Mouse (Mus musculus): Measurements from ENCODE around the gene Top1. TPM values are rescaled to one million over a fixed set of nuclear protein-coding genes. Genes with fewer than 3 reads are reported as not detected.

The Top1 gene
- polyA plus RNA-seq, 1 experiment from 2014 or later, result 97.3 TPM

- 89% methylated on average over 9 of the region's 9 CpGs for WGBS
- H3K27me3 ChIP-seq, result no peaks in the 10 kb centered on the region
- H3K4me2 ChIP-seq (replicated peaks), result no peak overlapping the region
- H3K27ac ChIP-seq, result no peak overlapping the region
- H3K9ac ChIP-seq, result no peak overlapping the region
- H3K36me3 ChIP-seq, result peaks cover 99% of the 10 kb centered on the region
- H3K9me3 ChIP-seq, result no peaks in the 10 kb centered on the region
- no peak overlapping the region for H3K4me3 ChIP-seq
- H3K4me1 ChIP-seq, result 0 out of 2 replicates have a peak, but pooled peaks cover 6% of the 10 kb centered on the region
- no peak for ATAC-seq (ENCODE audit: low FRiP score, low read depth)
Observed at GRCm38 (mm10) chr2:160760433-160761184, 114.9 kb downstream of the Top1 start.

GRCm38 (mm10) chr2:160763816-160764215, 118.1 kb downstream of the Top1 start:
- ATAC-seq (ENCODE audit: low FRiP score, low read depth), result no peak
- Histone ChIP-seq H3K4me1 (0 out of 2 replicates have a peak, but pooled peaks cover 6% of the 10 kb centered on the region), H3K27ac (no peak overlapping the region), H3K4me3 (no peak overlapping the region), H3K27me3 (no peaks in the 10 kb centered on the region), H3K4me2 (replicated peaks) (no peak overlapping the region), H3K9ac (no peak overlapping the region), H3K9me3 (no peaks in the 10 kb centered on the region), H3K36me3 (peaks cover 92% of the 10 kb centered on the region)
- WGBS, result 87% methylated on average over 3 of the region's 3 CpGs

- Histone ChIP-seq H3K27ac (no peak overlapping the region), H3K4me3 (no peak overlapping the region), H3K9me3 (no peaks in the 10 kb centered on the region), H3K36me3 (peaks cover 92% of the 10 kb centered on the region), H3K27me3 (no peaks in the 10 kb centered on the region), H3K9ac (no peak overlapping the region), H3K4me2 (replicated peaks) (no peak overlapping the region), H3K4me1 (0 out of 2 replicates have a peak, but pooled peaks cover 6% of the 10 kb centered on the region)
- 88% methylated on average over 2 of the region's 2 CpGs for WGBS
- no peak for ATAC-seq (ENCODE audit: low FRiP score, low read depth)
Observed at GRCm38 (mm10) chr2:160764386-160764785, 118.7 kb downstream of the Top1 start.

GRCm38 (mm10) chr2:160765096-160765495, 119.4 kb downstream of the Top1 start:
- no peak overlapping the region for H3K27ac ChIP-seq
- H3K27me3 ChIP-seq, result no peaks in the 10 kb centered on the region
- H3K4me3 ChIP-seq, result no peak overlapping the region
- WGBS, result 82% methylated on average over 3 of the region's 3 CpGs
- no peaks in the 10 kb centered on the region for H3K9me3 ChIP-seq
- H3K4me1 ChIP-seq, result 0 out of 2 replicates have a peak, but pooled peaks cover 6% of the 10 kb centered on the region
- peaks cover 85% of the 10 kb centered on the region for H3K36me3 ChIP-seq
- H3K4me2 ChIP-seq (replicated peaks), result no peak overlapping the region
- no peak overlapping the region for H3K9ac ChIP-seq
- no peak for ATAC-seq (ENCODE audit: low FRiP score, low read depth)

GRCm38 (mm10) chr2:160766371-160766771, 120.7 kb downstream of the Top1 start:
- Histone ChIP-seq H3K4me3 (no peak overlapping the region), H3K4me2 (replicated peaks) (no peak overlapping the region), H3K36me3 (peaks cover 76% of the 10 kb centered on the region), H3K4me1 (0 out of 2 replicates have a peak, but pooled peaks cover 6% of the 10 kb centered on the region), H3K27ac (no peak overlapping the region), H3K9ac (no peak overlapping the region), H3K9me3 (no peaks in the 10 kb centered on the region), H3K27me3 (no peaks in the 10 kb centered on the region)
- ATAC-seq (ENCODE audit: low FRiP score, low read depth), result no peak
- WGBS, result 81% methylated on average over 5 of the region's 5 CpGs

- WGBS, result 93% methylated on average over 2 of the region's 2 CpGs
- ATAC-seq (ENCODE audit: low FRiP score, low read depth), result no peak
- 0 out of 2 replicates have a peak, but pooled peaks cover under 1% of the 10 kb centered on the region for H3K4me1 ChIP-seq
- H3K9me3 ChIP-seq, result no peaks in the 10 kb centered on the region
- H3K4me2 ChIP-seq (replicated peaks), result no peak overlapping the region
- no peak overlapping the region for H3K4me3 ChIP-seq
- no peak overlapping the region for H3K9ac ChIP-seq
- H3K27me3 ChIP-seq, result no peaks in the 10 kb centered on the region
- H3K36me3 ChIP-seq, result peaks cover 68% of the 10 kb centered on the region
- no peak overlapping the region for H3K27ac ChIP-seq
Observed at GRCm38 (mm10) chr2:160767201-160767600, 121.5 kb downstream of the Top1 start.

- Histone ChIP-seq H3K4me1 (no peaks in the 10 kb centered on the region), H3K4me2 (replicated peaks) (no peak overlapping the region), H3K9me3 (no peaks in the 10 kb centered on the region), H3K4me3 (no peak overlapping the region), H3K27ac (no peak overlapping the region), H3K9ac (no peak overlapping the region), H3K36me3 (peaks cover 58% of the 10 kb centered on the region), H3K27me3 (no peaks in the 10 kb centered on the region)
- ATAC-seq (ENCODE audit: low FRiP score, low read depth), result no peak
- 85% methylated on average over 4 of the region's 4 CpGs for WGBS
Observed at GRCm38 (mm10) chr2:160768097-160768695, 122.5 kb downstream of the Top1 start.

- Histone ChIP-seq H3K27me3 (no peaks in the 10 kb centered on the region), H3K4me3 (no peak overlapping the region), H3K9me3 (no peaks in the 10 kb centered on the region), H3K4me2 (replicated peaks) (no peak overlapping the region), H3K27ac (no peak overlapping the region), H3K4me1 (no peaks in the 10 kb centered on the region), H3K9ac (no peak overlapping the region), H3K36me3 (peaks cover 50% of the 10 kb centered on the region)
- no peak for ATAC-seq (ENCODE audit: low FRiP score, low read depth)
- 92% methylated on average over 2 of the region's 2 CpGs for WGBS
Observed at GRCm38 (mm10) chr2:160768997-160769396, 123.3 kb downstream of the Top1 start.

GRCm38 (mm10) chr2:160770409-160770808, 124.7 kb downstream of the Top1 start:
- H3K9me3 ChIP-seq, result no peaks in the 10 kb centered on the region
- H3K27me3 ChIP-seq, result no peaks in the 10 kb centered on the region
- no peak overlapping the region for H3K9ac ChIP-seq
- H3K36me3 ChIP-seq, result peaks cover 36% of the 10 kb centered on the region
- no peak overlapping the region for H3K4me2 ChIP-seq (replicated peaks)
- H3K27ac ChIP-seq, result no peak overlapping the region
- no peak overlapping the region for H3K4me3 ChIP-seq
- no peaks in the 10 kb centered on the region for H3K4me1 ChIP-seq
- ATAC-seq (ENCODE audit: low FRiP score, low read depth), result no peak

- Histone ChIP-seq H3K36me3 (peaks cover 33% of the 10 kb centered on the region), H3K27ac (no peak overlapping the region), H3K4me2 (replicated peaks) (no peak overlapping the region), H3K9ac (no peak overlapping the region), H3K27me3 (no peaks in the 10 kb centered on the region), H3K4me1 (no peaks in the 10 kb centered on the region), H3K4me3 (no peak overlapping the region), H3K9me3 (no peaks in the 10 kb centered on the region)
- 86% methylated on average over 1 of the region's 1 CpGs for WGBS
- ATAC-seq (ENCODE audit: low FRiP score, low read depth), result no peak
Observed at GRCm38 (mm10) chr2:160770871-160771270, 125.2 kb downstream of the Top1 start.

- Histone ChIP-seq H3K36me3 (peaks cover 26% of the 10 kb centered on the region), H3K9ac (no peak overlapping the region), H3K4me1 (no peaks in the 10 kb centered on the region), H3K27ac (no peak overlapping the region), H3K4me3 (no peak overlapping the region), H3K27me3 (no peaks in the 10 kb centered on the region), H3K4me2 (replicated peaks) (no peak overlapping the region), H3K9me3 (no peaks in the 10 kb centered on the region)
- no peak; the same call in 1 of the 2 replicates for ATAC-seq (ENCODE audit: low FRiP score, low read depth)
- 84% methylated on average over 8 of the region's 8 CpGs for WGBS
Observed at GRCm38 (mm10) chr2:160771325-160772276, 125.9 kb downstream of the Top1 start.
